Mouse (Mus musculus): Measurements from ENCODE around the gene Tmem94.

- no peak for TF ChIP-seq POLR2A (IDR thresholded peaks at IDR 0.05; ENCODE audit: control insufficient read depth in 1 of 2, insufficient read depth in 1 of 2, low read depth in 1 of 2, low read length in 2 of 2, poor library complexity in 1 of 2)
- no peak for TF ChIP-seq EP300 (IDR thresholded peaks at IDR 0.05; ENCODE audit: low read depth in 1 of 2, low read length in 2 of 2)
- peak; percentile 19 to 49 (median 47); a peak in 4 of 6 replicates for TF ChIP-seq CTCF (IDR thresholded peaks at IDR 0.05 in 2 of 3, conservative IDR thresholded peaks at IDR 0.05 in 1 of 3; ENCODE audit: control insufficient read depth in 1 of 3, insufficient read depth in 1 of 3, low read depth in 2 of 3, low read length in 3 of 3, poor library complexity in 1 of 3, severe bottlenecking in 1 of 3)
- TF ChIP-seq NELFE (IDR thresholded peaks at IDR 0.05; ENCODE audit: low read depth, low read length), result no peak
- TF ChIP-seq RAD21 (IDR thresholded peaks at IDR 0.05; ENCODE audit: low read depth, low read length), result peak; percentile 35
- no peak for TF ChIP-seq MYB (IDR thresholded peaks at IDR 0.05; ENCODE audit: low read depth, low read length)
- TF ChIP-seq MAFK (IDR thresholded peaks at IDR 0.05; ENCODE audit: borderline replicate concordance, low read depth, low read length), result no peak
- TF ChIP-seq CHD1 (IDR thresholded peaks at IDR 0.05; ENCODE audit: low read depth, low read length), result no peak
- no peak for TF ChIP-seq MAZ (IDR thresholded peaks at IDR 0.05; ENCODE audit: low read depth, low read length)
- peak; percentile 40 for TF ChIP-seq SMC3 (IDR thresholded peaks at IDR 0.05; ENCODE audit: low read depth, low read length)
- TF ChIP-seq TCF12 (IDR thresholded peaks at IDR 0.05; ENCODE audit: low read depth, low read length), result no peak
- no peak for TF ChIP-seq ZC3H11A (IDR thresholded peaks at IDR 0.05; ENCODE audit: low read depth, low read length)
- TF ChIP-seq GATA1 (IDR thresholded peaks at IDR 0.05; ENCODE audit: low read depth, low read length), result no peak
Observed at GRCm38 (mm10) chr11:115845819-115846218, 80.6 kb downstream of the Tmem94 start.
